Comparison of ENCODE assay signal across 9 mouse cellular contexts in the genomic region with DNA sequence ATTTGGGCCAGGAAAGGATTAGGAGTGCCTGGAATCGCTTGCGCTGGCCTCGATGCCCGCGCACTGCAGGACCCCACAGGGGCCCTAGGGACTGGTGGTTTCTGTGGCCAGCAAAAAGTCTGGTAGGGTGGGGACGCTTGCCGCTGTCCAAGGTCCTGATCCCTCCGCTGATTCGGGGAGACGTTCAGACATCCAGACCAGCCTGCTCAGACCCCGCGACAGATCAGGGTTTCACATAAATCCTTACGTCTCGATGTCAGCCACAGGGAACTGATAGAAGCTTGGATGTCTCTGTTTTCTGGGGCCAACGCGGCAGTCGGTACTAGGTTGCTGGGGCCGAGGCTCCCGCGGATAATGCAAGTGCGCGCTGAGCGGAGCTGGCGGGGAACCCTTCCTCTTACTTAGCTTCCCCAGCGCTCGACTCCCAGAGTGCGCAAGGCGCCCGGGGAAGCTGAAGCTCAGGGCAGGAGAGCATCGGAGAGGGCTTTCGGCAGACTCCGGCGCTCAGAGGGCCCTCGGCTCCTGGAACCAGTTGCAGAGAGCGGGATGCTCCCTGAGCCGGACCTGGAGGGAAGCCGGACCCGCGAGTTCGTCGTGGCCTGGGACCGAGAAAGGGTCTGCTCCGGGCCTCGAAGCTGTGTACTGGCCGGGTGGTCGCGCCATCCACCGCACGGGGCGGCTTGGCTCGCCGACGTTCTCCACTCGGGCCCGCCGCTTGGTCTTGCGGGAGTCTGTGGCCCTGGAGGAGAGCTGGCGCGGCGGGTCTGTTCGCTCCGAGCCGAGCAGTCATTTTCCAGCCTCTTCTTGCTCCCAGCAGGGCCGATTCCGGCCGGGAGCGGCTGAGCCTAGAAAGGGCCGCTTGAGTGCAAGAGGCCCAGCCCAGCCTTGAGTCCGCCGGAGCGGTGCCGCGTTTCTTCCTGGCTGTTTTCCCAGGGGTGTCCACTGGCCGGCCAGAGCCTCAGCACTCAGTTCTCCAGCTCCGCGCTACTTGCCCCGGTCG. TPM values are rescaled to one million over a fixed set of nuclear protein-coding genes. Genes with fewer than 3 reads are reported as not detected.
A peak's percentile ranks its signal among the peaks of the same experiment; 100 is the strongest.
DNase-seq lines count a peak whose midpoint lies in the region; ATAC-seq and TF ChIP-seq lines count a peak whose summit lies in the region.
"Had no signal": no experiment of that assay in that cellular context is flagged by ENCODE, and none has a peak within 500 bp of the region (broad histone marks: within the 10 kb centered on the region; RNA-seq: fewer than 3 reads in every experiment).

No protein-coding gene starts in this region.

- no peak for TF ChIP-seq CTCF in lung, embryonic 14.5 days (IDR thresholded peaks at IDR 0.05; ENCODE audit: low read depth)

- DNase-seq in frontal cortex, postnatal 14 days (ENCODE audit: low spot score in 2 of 2), result no peak
- DNase-seq in cerebellum, postnatal 36 days, result peak; percentile 25 to 27
- peak; percentile 16 for DNase-seq in heart, adult 8-10 months (ENCODE audit: low spot score)
- DNase-seq in kidney, adult 9 months, result peak; percentile 38
- DNase-seq in lung, embryonic 14.5 days, result peak; percentile 95
- DNase-seq in ovary, adult 18-20 months (ENCODE audit: low spot score), result peak; percentile 44
- DNase-seq in thymus, postnatal 4 days, result peak; percentile 79

- under 1% methylated on average over 78 of the region's 78 CpGs for WGBS in lung, embryonic 14.5 days

- H3K4me3 ChIP-seq in lung, embryonic 14.5 days (ENCODE audit: low read depth, low read length), result peak overlapping the region; percentile 17

- peak overlapping the region; percentile 45 for H3K4me2 ChIP-seq in lung, embryonic 14.5 days

- H3K4me1 ChIP-seq in lung, embryonic 14.5 days (ENCODE audit: insufficient read depth), result no peaks in the 10 kb centered on the region

- no peak overlapping the region for H3K9ac ChIP-seq in lung, embryonic 14.5 days

- H3K36me3 ChIP-seq in lung, embryonic 14.5 days (ENCODE audit: insufficient read depth), result no peaks in the 10 kb centered on the region

- H3K9me3 ChIP-seq in lung, embryonic 14.5 days (ENCODE audit: low read depth, low read length), result no peaks in the 10 kb centered on the region

- no peak overlapping the region for H3K27ac ChIP-seq in lung, embryonic 14.5 days (ENCODE audit: low read depth)

- peaks cover 72% of the 10 kb centered on the region for H3K27me3 ChIP-seq in lung, embryonic 14.5 days (ENCODE audit: insufficient read depth, low read length)

- peak; percentile 34; the same call in 1 of the 2 replicates for ATAC-seq in frontal cortex, adult (ENCODE audit: low TSS enrichment)
- peak; percentile 87 for ATAC-seq in lung, embryonic 14.5 days (ENCODE audit: insufficient read depth)

RNA-seq across cellular contexts. Expression of a gene that starts 1.7 kb away (rescaled TPM):
- total RNA-seq in heart, adult 8-10 months (2022), result not detected
- 0.20 TPM in 1 of 2 replicates, not detected in the other for polyA plus RNA-seq in lung, embryonic 14.5 days (2014; fragmentation: Nextera tagmentation; extraction: Ambion mirVana)
- polyA plus RNA-seq: liver, embryonic 16.5 days had no signal

Comparison
In these comparisons a context has a peak if more than half of its experiments do, and no peak if none do; other contexts are left out.
1. DNase-seq: peak in cerebellum, postnatal 36 days (2 of 2), heart, adult 8-10 months (single experiment), kidney, adult 9 months (single experiment), lung, embryonic 14.5 days (single experiment), ovary, adult 18-20 months (single experiment) and thymus, postnatal 4 days (single experiment); none in frontal cortex, postnatal 14 days (0 of 2).